Mouse (Mus musculus): ENCODE measurements around the gene Chd2.

GRCm38 (mm10) chr7:73589208-73589771, 47.7 kb upstream of the Chd2 start:
- TF ChIP-seq MYOD1 (IDR thresholded peaks at IDR 0.05; ENCODE audit: control insufficient read depth, insufficient read length, low read depth): no peak
- no peak for TF ChIP-seq CTCF (IDR thresholded peaks at IDR 0.05; ENCODE audit: control insufficient read depth, insufficient read depth, insufficient read length)
- TF ChIP-seq MAX (IDR thresholded peaks at IDR 0.05): no peak
- TF ChIP-seq USF1 (IDR thresholded peaks at IDR 0.05; ENCODE audit: low read depth): no peak
- no peak for TF ChIP-seq CEBPB (IDR thresholded peaks at IDR 0.05; ENCODE audit: low read depth)
- TF ChIP-seq MYOG (IDR thresholded peaks at IDR 0.05; ENCODE audit: control insufficient read depth, extremely low read depth, insufficient read length): no peak
